Mouse (Mus musculus) frontal cortex, postnatal 14 days (tissue): ENCODE results near the gene Gm9747.

Experiments used
- DNase-seq, 2 experiments: peaks; one replicate each; pipeline ENCODE4 v3.0.0; 2022; ENCODE audit warnings: low spot score in 2 of 2

Gm9747 gene

DNA sequence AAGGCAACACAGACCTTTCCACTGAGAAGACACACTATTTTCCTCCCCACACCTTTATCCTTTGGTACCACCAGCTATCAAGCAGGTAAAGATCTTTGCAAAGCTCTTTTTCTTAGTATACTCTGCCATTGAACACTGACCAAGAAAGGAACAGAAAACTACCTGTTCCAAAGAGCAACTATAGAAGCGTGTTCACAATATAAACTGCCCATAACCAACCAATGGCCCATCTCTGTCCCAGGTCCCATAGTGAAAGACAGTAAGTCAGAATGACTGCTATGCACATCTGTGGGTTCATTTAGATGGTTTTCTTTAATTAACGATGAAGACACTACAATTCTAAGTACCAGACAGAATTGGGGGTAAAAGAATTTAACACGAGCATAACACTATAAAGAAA is at the start of gene Gm9747:
Gm9747 (plus strand) TSS at position 301 of the 400 bp plus-strand sequence.
- DNase-seq = no peak

DNA sequence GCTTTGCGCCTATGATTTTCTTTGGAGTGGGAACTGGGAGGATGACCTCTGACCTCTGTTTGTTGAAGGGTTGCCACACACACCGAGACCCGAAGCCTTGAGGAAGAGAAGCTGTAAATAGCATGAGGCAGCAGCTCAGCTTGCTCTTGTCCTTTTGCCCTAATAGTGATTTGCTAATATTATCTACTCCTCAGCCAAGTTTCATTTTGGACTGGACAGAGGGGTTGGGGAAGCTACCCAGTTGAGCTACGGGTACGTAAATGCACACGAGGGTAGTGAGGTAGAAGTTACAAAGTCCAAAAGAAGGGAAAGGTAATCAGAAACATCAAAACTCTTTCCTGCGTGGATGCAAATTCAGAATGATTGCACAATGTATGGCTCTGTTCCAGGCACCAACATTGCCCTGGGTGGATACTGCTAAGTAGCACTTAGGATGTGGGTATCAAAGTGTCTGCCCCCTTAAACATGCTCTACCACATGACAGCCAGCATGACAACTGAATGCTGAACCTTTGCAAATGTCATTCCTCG is 48.9 kb upstream of the Gm9747 start:
- DNase-seq = no peak

DNA sequence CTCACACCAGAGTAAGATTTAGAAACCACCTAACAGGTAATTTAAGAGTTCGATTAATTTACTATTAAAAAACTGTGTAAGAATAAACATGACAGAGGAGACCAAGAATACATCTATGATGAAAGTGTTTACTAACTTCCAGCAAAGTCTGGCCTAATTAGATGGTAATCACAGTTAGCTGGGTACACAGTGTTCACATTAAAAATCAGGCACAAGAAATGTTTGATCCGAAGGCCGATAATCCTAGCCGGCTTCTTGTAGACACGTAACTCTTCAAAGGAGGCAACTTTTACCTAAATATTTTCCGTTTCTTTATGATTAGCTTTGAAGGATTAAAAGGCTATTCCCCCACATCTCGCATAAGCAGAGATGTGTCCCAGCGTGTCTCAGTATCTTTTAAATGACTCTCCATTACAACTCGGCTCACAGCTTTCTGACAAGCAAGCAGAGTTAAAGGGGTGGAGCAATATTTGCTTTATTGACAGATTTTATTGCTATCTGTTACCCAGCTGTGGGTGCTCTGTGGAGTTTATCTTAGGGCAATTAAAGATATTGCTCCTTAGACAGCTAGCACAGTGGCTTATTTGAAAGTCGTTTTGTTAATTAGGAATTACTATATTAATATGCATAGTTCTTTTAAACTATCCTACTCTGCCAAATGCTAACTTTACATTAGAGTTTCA is 44.2 kb upstream of the Gm9747 start:
- DNase-seq = no peak

DNA sequence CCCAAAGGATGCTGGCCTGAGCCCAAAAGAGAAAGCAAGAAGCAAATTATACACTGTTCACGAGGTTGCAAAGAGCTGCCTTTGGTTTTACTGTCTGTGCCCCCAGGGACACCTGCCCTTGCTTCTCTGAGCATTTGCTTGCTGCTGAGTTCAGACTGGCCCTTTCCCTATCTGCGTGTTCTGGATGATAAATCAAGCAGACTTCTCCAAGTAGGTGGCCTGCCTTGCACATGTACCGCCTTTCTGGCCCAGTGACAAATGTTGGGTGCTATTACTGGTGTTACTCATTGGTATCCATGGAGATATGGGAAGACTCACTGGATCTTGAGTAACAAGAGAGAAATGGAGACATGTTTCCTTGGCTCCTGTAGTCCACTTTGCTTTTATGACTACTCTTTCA is 43.4 kb upstream of the Gm9747 start:
- DNase-seq = peak; percentile 50 to 54

DNA sequence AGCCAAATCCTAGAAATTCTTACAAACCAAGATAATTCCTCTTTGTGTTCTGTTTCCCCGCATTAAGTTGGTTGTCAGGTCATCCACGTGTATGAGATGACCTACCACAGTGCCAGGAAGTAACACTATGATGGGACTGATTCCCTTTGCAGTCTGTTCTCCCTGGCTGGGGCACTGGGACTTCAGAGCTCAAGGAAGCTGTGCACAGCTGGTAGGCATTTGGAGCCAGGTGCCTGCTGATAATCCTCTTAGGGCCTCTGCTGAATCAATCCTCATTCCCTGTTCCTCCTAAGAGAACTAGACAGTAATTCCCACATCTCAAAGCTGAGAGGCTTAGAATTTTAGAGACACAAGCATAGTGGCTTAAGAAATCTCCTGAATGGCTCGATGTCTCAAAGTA is 41.3 kb upstream of the Gm9747 start:
- no peak for DNase-seq

DNA sequence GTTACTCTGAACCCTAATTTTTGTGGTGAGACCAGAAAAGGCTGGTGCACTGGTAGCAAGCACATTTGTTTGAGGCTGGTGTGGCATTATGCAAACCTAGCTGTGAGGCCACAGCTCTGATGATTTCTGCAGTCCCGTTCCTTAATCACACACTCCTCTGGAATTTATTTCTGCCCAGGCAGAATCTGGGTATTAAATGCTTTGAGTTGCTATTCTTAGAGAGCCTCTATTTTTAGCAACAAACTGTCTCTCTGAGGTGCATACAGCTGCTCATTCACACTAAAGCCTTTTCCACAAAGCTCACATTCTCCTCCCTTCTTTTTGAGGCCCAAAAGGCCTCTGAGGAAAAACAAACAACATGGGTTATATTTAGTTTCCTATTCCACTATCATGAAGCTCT is 33.0 kb upstream of the Gm9747 start:
- no peak for DNase-seq

DNA sequence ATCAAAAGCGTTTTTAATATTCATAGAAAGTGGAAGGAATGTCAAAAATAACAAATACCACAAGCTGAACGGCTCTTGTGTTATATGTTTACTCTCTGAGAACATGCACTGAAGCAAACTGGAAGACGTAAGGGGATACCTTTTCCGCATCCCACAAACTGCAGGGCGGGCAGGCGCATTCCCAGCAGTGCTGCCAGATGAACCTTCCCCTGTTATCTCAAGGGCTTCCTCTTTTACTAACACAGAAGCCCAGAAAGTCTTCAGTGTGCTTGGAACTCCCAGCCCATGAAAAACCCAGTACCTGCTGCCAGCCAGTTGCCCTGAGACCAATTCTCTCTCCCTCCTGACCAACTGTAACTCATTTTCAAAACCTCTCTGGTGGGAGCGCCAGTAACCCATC is 32.3 kb upstream of the Gm9747 start:
- DNase-seq = no peak

DNA sequence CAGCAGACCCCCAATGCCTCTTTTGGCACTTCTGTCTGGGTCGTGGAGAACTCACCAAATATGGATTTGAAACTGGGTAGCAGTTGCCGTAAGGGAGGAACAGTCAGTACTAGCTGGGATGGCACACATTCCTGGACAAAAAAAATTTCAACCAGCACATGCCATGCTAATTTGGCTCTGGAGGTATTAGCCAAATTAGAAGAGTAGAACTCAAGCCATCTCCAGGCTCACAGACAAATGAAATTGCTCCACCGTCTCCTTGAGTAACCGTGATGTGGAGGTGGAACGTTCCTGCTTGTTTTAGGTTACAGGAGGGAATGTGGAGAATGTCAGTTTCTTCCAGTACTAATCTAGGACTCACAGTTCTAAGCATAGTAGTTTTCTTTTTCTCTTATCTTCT is 25.4 kb upstream of the Gm9747 start:
- DNase-seq = no peak

DNA sequence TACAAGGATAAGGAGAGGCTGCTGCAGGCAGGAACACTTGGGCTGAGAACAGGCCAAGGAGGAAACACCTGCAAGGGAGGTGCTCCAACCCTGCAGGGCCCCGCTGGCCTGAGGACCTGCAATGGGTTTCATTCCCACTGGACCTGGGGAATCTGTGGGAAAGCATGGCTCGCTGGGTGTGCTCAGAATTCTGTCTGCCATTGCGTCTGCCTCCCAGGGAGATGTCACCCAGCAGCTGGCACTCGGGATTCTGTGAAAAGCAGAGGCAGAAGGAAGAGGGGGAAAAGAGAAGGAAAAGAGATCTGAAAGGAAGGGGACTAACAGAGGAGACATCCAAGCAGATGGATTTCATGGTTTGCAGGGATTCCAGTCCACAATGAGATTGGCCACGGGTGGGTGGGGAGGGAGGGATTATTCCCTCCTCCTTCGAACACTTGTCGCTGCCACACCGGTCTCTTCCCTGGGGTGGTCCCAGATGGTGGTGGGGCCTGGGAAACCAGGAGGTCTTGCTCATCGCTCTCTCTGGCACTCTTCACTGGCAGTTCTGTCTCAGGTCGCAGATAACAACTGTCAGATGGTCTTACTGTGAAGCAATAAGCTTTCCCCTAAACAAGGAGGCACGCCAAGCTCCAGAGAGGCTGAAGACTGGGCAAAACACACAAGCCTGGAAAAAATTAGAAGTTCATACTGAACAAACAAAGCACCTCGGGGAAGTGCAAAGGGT is 12.1 kb upstream of the Gm9747 start:
- no peak for DNase-seq

DNA sequence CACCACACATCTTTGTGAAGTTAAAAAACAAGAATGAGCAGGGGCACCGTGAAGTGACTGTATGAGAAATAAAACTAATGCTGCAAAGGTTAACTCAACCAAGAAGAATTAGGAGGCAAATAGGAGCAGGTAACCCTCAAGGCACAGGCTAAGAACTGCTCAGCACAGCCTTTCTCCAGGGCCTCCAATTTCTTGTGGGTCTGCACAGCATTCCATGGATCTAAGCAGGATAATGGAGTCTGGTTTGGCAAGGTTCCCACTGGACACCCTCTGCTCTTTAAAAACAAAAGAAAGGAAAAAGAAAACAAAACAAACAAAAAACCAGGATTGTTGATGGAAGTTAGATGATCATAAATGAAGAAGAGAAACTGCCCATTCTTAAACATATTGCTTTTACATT is 11.4 kb upstream of the Gm9747 start:
- DNase-seq = no peak

DNA sequence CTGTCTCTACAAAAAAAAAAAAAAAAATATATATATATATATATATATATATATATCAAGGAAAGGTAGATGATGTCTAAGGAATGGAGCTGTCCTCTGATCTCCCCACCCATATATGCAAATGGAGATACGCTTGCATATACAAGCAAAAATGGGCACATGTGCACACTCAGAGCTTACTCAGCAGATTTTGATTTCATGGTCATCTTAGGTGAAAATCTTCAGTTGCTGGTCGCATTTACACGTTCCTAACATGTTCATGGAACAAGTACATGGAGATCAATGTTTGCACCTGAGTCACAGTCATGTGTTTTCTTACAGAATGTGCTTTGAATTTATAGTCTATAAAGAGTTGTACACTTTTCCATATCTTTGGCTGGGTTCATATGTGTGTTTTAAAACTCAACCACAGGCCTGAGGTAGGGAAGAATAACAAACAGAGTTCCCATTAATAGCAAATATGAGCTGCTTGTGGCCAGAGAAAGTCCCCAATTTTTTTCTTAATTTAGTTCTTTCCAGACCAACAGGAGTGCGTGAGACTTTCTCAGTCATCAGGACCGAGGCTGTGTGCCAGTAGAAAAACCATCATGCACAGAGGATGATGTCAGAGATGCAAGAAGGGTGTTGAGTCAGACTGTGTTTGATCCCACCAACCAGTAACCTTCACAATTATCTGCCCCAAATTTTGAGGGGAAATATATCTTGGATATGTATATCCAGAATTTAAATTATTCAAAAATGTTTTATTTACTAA is 9.7 kb upstream of the Gm9747 start:
- DNase-seq = no peak

DNA sequence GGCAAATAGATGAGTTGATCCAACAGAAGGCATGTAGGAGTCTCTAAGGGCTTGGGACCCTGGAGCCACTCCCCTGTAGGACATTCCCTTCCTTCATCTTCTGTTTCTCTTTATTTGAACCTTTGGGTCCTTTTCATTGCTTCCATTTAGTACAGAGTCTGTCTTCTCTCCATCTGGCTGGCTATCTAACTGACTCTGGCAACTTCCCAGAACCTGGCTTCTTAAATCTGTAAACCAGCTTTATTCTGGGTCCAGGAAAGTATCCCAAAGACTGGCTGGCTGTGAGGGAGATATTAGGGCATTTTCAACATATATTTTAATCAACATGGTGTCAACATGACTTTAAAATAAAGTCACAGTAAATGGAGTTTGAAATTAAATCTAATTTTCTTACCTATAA is 4.1 kb upstream of the Gm9747 start:
- no peak for DNase-seq

DNA sequence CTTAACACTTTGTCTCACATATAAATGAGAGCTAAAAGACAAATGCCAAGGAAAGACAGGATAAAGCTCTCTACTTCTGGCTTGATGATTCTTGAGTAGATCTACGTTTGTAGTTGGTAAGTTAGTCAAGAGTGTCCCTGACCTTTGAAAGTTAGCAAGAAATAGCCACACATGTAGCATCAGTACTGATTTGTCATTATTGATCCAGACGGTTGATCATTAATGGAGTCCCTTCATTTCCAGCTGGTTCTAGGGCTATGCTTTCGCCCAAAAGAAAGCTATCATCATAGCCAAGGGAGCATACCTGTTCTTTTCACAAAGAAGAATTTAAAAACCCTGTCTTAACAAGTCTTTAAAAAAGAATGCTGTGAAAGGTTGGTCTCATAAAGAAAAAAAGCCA is 1.7 kb downstream of the Gm9747 start:
- no peak for DNase-seq

DNA sequence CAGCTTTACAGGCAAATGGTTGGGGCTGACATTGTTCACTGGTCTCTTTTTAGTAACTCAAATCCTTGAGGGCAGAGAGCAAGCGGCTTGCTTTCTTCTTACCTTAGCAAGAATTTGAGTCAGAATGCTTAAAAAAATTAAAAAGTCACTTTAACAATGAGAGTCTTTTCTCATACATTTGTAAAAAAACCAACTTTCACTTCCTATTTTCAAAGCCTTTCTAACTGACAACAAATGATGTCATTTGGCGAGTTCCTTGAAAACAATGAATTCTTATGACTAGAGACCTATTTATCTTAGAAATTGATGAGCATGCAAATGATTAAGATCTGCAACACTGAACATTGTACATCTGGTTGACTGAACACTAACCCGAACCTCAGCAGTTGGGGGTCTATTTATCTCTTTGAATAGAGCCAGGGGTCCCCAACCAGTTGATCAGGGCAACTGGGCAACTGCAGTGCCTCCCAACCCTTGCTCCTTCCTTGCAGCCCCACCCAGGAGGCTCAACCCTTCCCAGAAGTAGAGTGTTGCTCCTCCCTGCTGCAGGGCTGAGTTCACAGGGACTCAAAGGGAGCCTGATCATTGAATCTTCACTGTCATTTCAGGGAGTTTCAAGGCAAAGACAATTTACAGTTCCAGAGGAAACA is 2.7 kb downstream of the Gm9747 start:
- no peak for DNase-seq

DNA sequence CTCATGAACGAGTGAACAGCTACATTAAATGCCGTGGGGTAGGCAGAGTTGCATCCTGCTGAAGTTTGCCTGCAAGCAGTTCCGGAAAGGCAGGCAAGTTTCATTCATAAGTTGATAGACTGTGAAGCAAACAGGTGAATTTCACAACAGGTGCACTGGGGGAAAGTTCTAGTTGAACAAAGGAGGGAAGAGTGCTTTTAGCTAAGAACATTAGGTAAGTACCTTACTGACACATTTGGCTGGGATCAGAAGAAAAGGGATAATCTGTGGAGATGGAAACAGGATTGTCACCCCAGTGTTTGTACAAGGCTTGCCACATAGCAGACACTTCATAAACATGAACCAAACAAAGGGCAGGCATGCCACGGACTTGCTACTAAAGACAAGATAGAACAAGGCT is 5.3 kb downstream of the Gm9747 start:
- DNase-seq = no peak

DNA sequence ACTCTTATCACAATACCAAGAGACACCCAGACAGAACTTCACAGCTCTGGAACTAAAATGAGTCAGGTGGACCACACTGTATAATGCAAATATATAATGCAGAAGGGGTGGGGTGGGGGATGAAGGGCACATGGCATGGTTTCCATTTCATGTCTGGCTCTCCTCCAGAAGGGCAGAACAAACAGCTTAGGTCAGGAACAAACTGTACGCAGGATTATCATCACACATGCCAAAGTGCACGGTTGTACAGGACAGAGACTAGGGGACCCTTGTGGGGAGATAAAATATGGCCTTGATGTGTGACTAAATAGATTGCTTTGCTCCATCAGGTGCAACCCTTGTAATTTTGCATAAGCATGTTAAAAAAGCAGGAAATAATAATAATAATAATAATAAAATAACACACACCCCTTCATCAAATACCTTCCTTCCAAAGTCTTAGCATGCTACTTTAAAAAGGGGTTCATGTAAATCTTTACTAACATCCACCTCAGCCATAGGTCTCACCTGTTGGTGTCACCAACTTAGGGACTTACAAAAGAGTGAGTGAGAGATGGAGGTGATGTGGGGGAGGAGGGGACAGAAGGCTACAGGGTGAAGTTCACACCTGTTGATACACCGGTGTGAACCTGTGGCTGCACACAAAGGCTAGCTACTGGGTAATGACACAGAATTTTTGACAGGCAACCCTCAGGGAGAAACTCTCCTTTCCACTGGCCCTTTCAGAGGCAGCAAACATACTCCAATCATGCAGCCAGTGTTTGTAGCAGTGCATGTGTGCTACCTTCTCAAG is 6.7 kb downstream of the Gm9747 start:
- no peak for DNase-seq

DNA sequence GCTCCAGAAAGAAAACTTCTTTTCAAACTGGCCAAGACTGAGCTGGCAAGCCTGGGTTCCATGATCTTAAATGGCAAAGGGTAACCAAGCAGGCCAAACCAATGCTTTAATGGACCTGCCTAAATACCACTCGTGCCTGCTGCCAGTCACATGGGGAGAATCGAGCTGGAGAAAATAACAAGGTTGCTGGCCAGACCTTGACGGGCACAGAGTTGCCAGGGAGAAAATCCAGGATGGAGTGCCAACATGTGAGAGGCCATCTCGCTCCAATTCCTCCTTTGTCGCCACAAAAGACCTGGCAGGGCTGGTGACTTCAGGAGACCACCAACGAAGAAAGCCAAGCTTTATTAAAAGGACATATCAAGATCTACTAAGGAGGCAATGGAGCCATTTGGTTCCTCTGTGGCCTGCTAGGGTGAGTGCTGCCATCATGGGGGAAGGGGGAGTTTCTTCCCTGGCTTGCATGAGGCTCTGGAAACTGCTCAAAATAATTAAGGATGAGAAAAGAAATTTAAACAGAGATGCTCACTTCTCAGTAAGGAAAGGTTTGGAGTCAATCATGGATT is 10.4 kb downstream of the Gm9747 start:
- DNase-seq = no peak

DNA sequence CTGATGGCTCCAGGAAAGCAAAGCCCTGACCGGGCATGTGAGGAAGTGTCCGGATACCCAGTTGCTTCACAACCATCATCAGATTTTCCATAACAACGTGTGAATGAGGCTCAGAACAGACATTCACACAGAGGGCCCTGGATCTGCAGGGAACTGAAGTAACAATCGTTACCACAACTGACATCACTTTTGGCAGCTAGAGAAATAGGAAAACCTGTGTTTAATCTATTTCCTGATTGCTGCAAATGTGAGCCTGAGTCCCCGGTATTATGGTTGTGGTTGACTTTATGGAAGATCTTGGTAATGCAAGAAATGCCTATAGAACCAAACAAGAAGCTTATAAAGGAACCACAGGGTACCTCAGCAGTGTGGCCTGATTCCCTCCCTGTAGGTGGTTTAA is 12.1 kb downstream of the Gm9747 start:
- no peak for DNase-seq

DNA sequence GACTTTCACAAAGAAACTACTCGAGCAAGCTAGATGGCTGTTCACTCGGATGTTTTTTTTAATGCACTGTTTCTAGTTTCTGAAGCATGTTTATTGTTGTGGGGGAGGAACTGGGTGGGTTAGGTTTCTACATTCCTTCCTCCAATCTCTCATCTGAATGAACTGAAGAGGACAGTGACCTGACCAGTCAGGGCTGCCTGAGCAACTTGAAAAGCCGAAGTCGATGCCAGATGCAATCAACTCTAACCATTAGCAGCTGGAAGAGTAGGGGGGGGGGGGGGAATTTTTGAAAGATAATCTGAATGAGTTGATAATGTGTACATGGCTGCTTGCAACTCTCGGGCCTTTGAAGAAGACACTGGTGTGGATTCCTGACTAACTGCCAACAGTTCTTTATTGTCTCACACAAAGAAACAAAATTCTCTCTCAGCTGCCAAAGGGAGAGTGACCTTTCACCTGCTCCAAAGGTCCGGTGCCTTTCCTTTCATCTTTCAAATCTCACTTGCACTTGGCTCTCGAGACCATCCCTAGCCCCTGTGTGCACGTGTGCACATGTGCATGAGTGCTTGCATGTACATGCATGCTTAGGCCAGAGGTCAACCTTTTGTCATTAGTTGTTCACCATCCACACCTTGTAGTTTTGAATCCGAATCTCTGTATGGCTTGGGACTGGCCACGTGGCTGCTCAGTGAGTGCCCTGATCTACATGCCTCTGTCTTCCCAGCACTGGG is 14.5 kb downstream of the Gm9747 start:
- no peak for DNase-seq

DNA sequence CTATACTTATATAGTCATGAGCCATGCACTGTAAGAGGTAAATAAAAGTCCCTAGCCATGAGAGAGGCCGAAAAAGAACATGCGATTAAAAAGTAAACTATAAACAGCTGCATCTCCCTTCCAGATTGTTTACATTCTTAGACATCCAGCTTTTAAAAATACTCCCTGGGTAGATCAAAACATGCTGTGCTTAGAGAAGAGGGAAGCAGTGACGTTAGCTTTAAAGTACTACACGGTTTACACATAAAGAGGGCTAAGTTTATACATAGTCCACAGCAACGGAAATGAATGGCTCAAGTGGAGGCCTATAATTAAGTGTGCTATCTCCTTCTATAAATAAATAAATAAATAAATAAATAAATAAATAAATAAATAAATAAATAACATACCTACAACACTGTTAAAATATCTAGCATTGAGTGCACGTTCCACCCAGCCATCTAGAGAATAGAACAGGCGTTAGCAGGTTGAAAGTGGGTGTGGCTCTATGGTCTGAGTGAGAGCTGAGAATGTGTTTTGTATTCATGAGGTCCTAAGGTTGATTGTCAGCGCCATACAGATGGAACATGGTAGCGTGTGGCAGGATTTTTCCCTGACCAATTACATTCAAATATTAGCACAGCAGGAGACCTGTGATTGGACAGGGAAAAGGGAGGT is 21.0 kb downstream of the Gm9747 start:
- no peak for DNase-seq
